Mouse (Mus musculus): ENCODE measurements at regions not wholly inside any gene's neighbourhood (a gene's known extent, or its start where the extent isn't known, plus 50 kb on each side); places are given as distances from the start of the nearest gene placed in this dataset.
"Not testable (repeated sequence)": the region's sequence is repeated elsewhere in the genome, so short reads cannot be mapped to it uniquely, and the experiment has no call there.

GRCm38 (mm10) chr4:101366905-101367679 is 52.0 kb upstream of the Ak4 start:
- DNase-seq: no peak

GRCm38 (mm10) chr4:101365299-101365698 is 53.8 kb upstream of the Ak4 start:
- no peak for DNase-seq

- DNase-seq: no peak
Measured at GRCm38 (mm10) chr4:101364716-101365115, 54.4 kb upstream of the Ak4 start.

GRCm38 (mm10) chr4:101363231-101363630 is 55.8 kb upstream of the Ak4 start:
- not testable (repeated sequence) for DNase-seq

GRCm38 (mm10) chr4:101361779-101362178 is 57.3 kb upstream of the Ak4 start:
- DNase-seq: no peak

GRCm38 (mm10) chr4:101360296-101360695 is 58.8 kb upstream of the Ak4 start:
- DNase-seq: no peak

GRCm38 (mm10) chr4:101359119-101359518 is 60.0 kb upstream of the Ak4 start:
- no peak for DNase-seq

GRCm38 (mm10) chr4:101358525-101358924 is 60.6 kb upstream of the Ak4 start:
- DNase-seq: no peak

GRCm38 (mm10) chr4:101357923-101358322 is 61.2 kb upstream of the Ak4 start:
- no peak for DNase-seq

- peak; percentile 36 for DNase-seq
Measured at GRCm38 (mm10) chr4:101356954-101357891, 61.9 kb upstream of the Ak4 start.

GRCm38 (mm10) chr4:101356093-101356953 is 62.8 kb upstream of the Ak4 start:
- peak; percentile 86 for DNase-seq

- DNase-seq: peak; percentile 26
Measured at GRCm38 (mm10) chr4:101355431-101356092, 63.5 kb upstream of the Ak4 start.

GRCm38 (mm10) chr4:101354951-101355350 is 64.1 kb upstream of the Ak4 start:
- peak; percentile 31 for DNase-seq

GRCm38 (mm10) chr4:101354086-101354855 is 64.8 kb upstream of the Ak4 start:
- DNase-seq: no peak

GRCm38 (mm10) chr4:101352178-101352577 is 66.9 kb upstream of the Ak4 start:
- DNase-seq: no peak

GRCm38 (mm10) chr4:101351716-101352115 is 67.4 kb upstream of the Ak4 start:
- no peak for DNase-seq

- DNase-seq: no peak
Measured at GRCm38 (mm10) chr4:101350656-101351055, 68.4 kb upstream of the Ak4 start.

- no peak for DNase-seq
Measured at GRCm38 (mm10) chr4:101350222-101350621, 68.9 kb upstream of the Ak4 start.

GRCm38 (mm10) chr4:101349413-101349812 is 69.7 kb upstream of the Ak4 start:
- no peak for DNase-seq

GRCm38 (mm10) chr4:101347309-101347708 is 71.8 kb upstream of the Ak4 start:
- no peak for DNase-seq

- DNase-seq: no peak
Measured at GRCm38 (mm10) chr4:101342071-101342762, 76.9 kb upstream of the Ak4 start.

All from right cerebral cortex, postnatal 25 days (tissue).